Mouse (Mus musculus) stomach, postnatal 0 days (tissue): Measurements from ENCODE around the gene Zxdc. TPM values are rescaled to one million over a fixed set of nuclear protein-coding genes. Genes with fewer than 3 reads are reported as not detected.

ENCODE experiments used
- ATAC-seq: fragments of 200-750 bp; cut with Nextera tagmentation; 2 replicates; pipeline ENCODE4 v1.8.0; 2017; ENCODE audit not compliant: low FRiP score, low TSS enrichment
- DNase-seq: peaks from one replicate; pipeline ENCODE4 v3.0.0-alpha.2; 2016; ENCODE audit warnings: low spot score
- H3K27ac ChIP-seq: fragments of 300-500 bp; sonication (generic); replicated peaks from 2 replicates; pipeline ENCODE4 v1.5.1; 2014; ENCODE audit warnings: mild to moderate bottlenecking, control low read depth
- H3K27me3 ChIP-seq: fragments of 300-500 bp; sonication (generic); 2 replicates; pipeline ENCODE4 v1.6.1; 2014; ENCODE audit warnings: low read length; ENCODE audit not compliant: control insufficient read depth, insufficient read depth
- H3K36me3 ChIP-seq: fragments of 300-500 bp; sonication (generic); 2 replicates; pipeline ENCODE4 v1.6.1; 2014; ENCODE audit warnings: low read length, mixed read lengths; ENCODE audit not compliant: control insufficient read depth, insufficient read depth
- H3K4me1 ChIP-seq: fragments of 300-500 bp; sonication (generic); replicated peaks from 2 replicates; pipeline ENCODE4 v1.6.1; 2014; ENCODE audit warnings: antibody characterized with exemption; ENCODE audit not compliant: control insufficient read depth, insufficient read depth
- H3K4me2 ChIP-seq: fragments of 300-500 bp; sonication (generic); replicated peaks from 2 replicates; pipeline ENCODE4 v1.6.1; 2014; ENCODE audit warnings: low read depth, mild to moderate bottlenecking, control low read depth, moderate library complexity
- H3K4me3 ChIP-seq: fragments of 300-500 bp; sonication (generic); 2 replicates; pipeline ENCODE4 v1.5.1; 2014; ENCODE audit warnings: low read depth, low read length, control low read depth
- H3K9ac ChIP-seq: fragments of 300-500 bp; sonication (generic); 2 replicates; pipeline ENCODE4 v1.6.1; 2014; ENCODE audit warnings: mild to moderate bottlenecking, low read length, control low read depth, mixed read lengths
- H3K9me3 ChIP-seq: fragments of 300-500 bp; sonication (generic); 2 replicates; pipeline ENCODE4 v1.6.1; 2016; ENCODE audit warnings: low read length; ENCODE audit not compliant: control insufficient read depth
- CTCF ChIP-seq: IDR thresholded peaks from 2 replicates; pipeline ENCODE4 v1.5.1; 2016; ENCODE audit warnings: antibody characterized with exemption, low read depth, mild to moderate bottlenecking, moderate library complexity
- EP300 ChIP-seq: optimal IDR thresholded peaks from 2 replicates; pipeline ENCODE3; 2016; ENCODE audit warnings: antibody characterized with exemption
- WGBS: fragments of 180-500 bp; shearing (Covaris S2); extraction: QIAGEN DNeasy Blood & Tissue Kit; methylation state at CpG from one replicate; pipeline ENCODE4 v1.1.7; 2014; 5-methylcytosine and 5-hydroxymethylcytosine counted together
- polyA plus RNA-seq: library from polyadenylated mRNA; unstranded; fragments of >200 nt; fragmentation: Nextera tagmentation; extraction: Ambion mirVana; gene quantifications from 2 replicates; pipeline ENCODE4 v1.2.1, GENCODE M21; 2015

Zxdc gene
- polyA plus RNA-seq, 1 experiment from 2014 or later, result 4.7 TPM

- Histone ChIP-seq H3K27me3 (no peaks in the 10 kb centered on the region), H3K4me2 (no peak overlapping the region), H3K9ac (no peak overlapping the region), H3K9me3 (no peaks in the 10 kb centered on the region), H3K36me3 (no peaks in the 10 kb centered on the region), H3K4me3 (no peak overlapping the region), H3K4me1 (no peaks in the 10 kb centered on the region), H3K27ac (no peak overlapping the region)
- peak; percentile 33 for DNase-seq
- WGBS, result 19% methylated on average over 6 of the region's 6 CpGs
- no peak for ATAC-seq
- peak; percentile 77 for TF ChIP-seq CTCF
- TF ChIP-seq EP300, result no peak
Measured at GRCm38 (mm10) chr6:90327670-90328069, 41.6 kb upstream of the Zxdc start.

- H3K36me3 ChIP-seq, result no peaks in the 10 kb centered on the region
- no peak overlapping the region for H3K9ac ChIP-seq
- DNase-seq (no peak), ATAC-seq (no peak)
- WGBS, result 7% methylated on average over 1 of the region's 1 CpGs
- no peak overlapping the region for H3K4me3 ChIP-seq
- no peaks in the 10 kb centered on the region for H3K4me1 ChIP-seq
- no peaks in the 10 kb centered on the region for H3K9me3 ChIP-seq
- no peak overlapping the region for H3K4me2 ChIP-seq
- H3K27me3 ChIP-seq, result no peaks in the 10 kb centered on the region
- TF ChIP-seq CTCF (peak; percentile 47; the same call in 1 of the 2 replicates), EP300 (no peak)
- H3K27ac ChIP-seq, result no peak overlapping the region
Measured at GRCm38 (mm10) chr6:90329953-90330352, 39.3 kb upstream of the Zxdc start.

- H3K4me3 ChIP-seq, result no peak within 1 kb of the TSS
- DNase-seq, result no peak
- H3K27ac ChIP-seq, result no peak within 1 kb of the TSS
- H3K9ac ChIP-seq, result no peak within 1 kb of the TSS
- no peaks in the 10 kb centered on the region for H3K36me3 ChIP-seq
- no peaks in the 10 kb centered on the region for H3K4me1 ChIP-seq
- H3K4me2 ChIP-seq, result no peak within 1 kb of the TSS
- WGBS, result 80% methylated on average over 7 of the region's 7 CpGs
- TF ChIP-seq EP300, result no peak
- no peak for TF ChIP-seq CTCF
- ATAC-seq, result 0 out of 2 replicates have a peak, but pooled peaks have one; percentile 45
- H3K27me3 ChIP-seq, result no peaks in the 10 kb centered on the region
- no peaks in the 10 kb centered on the region for H3K9me3 ChIP-seq
Measured at GRCm38 (mm10) chr6:90332561-90333425, 36.5 kb upstream of the Zxdc start, which contains the start of gene Uroc1. Gene Uroc1, plus strand, starts transcription at chr6:90333284.

GRCm38 (mm10) chr6:90334244-90334643 is 35.0 kb upstream of the Zxdc start:
- Histone ChIP-seq H3K27ac (no peak overlapping the region), H3K36me3 (no peaks in the 10 kb centered on the region), H3K9ac (no peak overlapping the region), H3K27me3 (no peaks in the 10 kb centered on the region), H3K9me3 (no peaks in the 10 kb centered on the region), H3K4me2 (no peak overlapping the region), H3K4me3 (no peak overlapping the region), H3K4me1 (no peaks in the 10 kb centered on the region)
- WGBS, result 66% methylated on average over 3 of the region's 3 CpGs
- ATAC-seq (no peak), DNase-seq (no peak)
- TF ChIP-seq EP300 (no peak), CTCF (no peak)

- DNase-seq (no peak), ATAC-seq (no peak)
- 59% methylated on average over 2 of the region's 2 CpGs for WGBS
- Histone ChIP-seq H3K9me3 (no peaks in the 10 kb centered on the region), H3K4me3 (no peak overlapping the region), H3K27ac (no peak overlapping the region), H3K36me3 (no peaks in the 10 kb centered on the region), H3K9ac (no peak overlapping the region), H3K27me3 (no peaks in the 10 kb centered on the region), H3K4me1 (no peaks in the 10 kb centered on the region), H3K4me2 (no peak overlapping the region)
- TF ChIP-seq CTCF, result no peak
- TF ChIP-seq EP300, result no peak
Measured at GRCm38 (mm10) chr6:90342343-90342742, 26.9 kb upstream of the Zxdc start.

- Histone ChIP-seq H3K27me3 (no peaks in the 10 kb centered on the region), H3K4me3 (no peak overlapping the region), H3K4me2 (no peak overlapping the region), H3K36me3 (no peaks in the 10 kb centered on the region), H3K9ac (no peak overlapping the region), H3K4me1 (no peaks in the 10 kb centered on the region), H3K9me3 (no peaks in the 10 kb centered on the region), H3K27ac (peak overlapping the region; percentile 53; the same call in 1 of the 2 replicates)
- 61% methylated on average over 4 of the region's 4 CpGs for WGBS
- TF ChIP-seq EP300 (no peak), CTCF (no peak)
- DNase-seq (no peak), ATAC-seq (no peak)
Measured at GRCm38 (mm10) chr6:90347183-90347582, 22.1 kb upstream of the Zxdc start.
